Mouse (Mus musculus) heart, adult 18-20 months (tissue): ENCODE results near the gene Rpl13a. TPM values are rescaled to one million over a fixed set of nuclear protein-coding genes. Genes with fewer than 3 reads are reported as not detected.

Experiments
- DNase-seq, 2 experiments: peaks; one replicate each; pipeline ENCODE4 v3.0.0; 2021 to 2022; ENCODE audit warnings: mixed read lengths in 1 of 2
- microRNA-seq, 2 experiments: library from miRNA; unstranded; fragments of <30 nt; microRNA quantifications; one replicate each; pipeline ENCODE4 v1.2.0; 2022
- total RNA-seq, 2 experiments: library from RNA; stranded (reverse); gene quantifications; 2 replicates each; pipeline ENCODE4 v1.2.3; 2021

Gene Rpl13a
- total RNA-seq, 2 experiments from 2014 or later = 714 to 715 TPM

- DNase-seq = peak; percentile 34 to 51
Measured at GRCm38 (mm10) chr7:45091001-45091990, 37.3 kb downstream of the Rpl13a start.

GRCm38 (mm10) chr7:45090251-45090977, 38.1 kb downstream of the Rpl13a start:
- peak in 1 of 2 experiments; percentile 48 for DNase-seq

DNA sequence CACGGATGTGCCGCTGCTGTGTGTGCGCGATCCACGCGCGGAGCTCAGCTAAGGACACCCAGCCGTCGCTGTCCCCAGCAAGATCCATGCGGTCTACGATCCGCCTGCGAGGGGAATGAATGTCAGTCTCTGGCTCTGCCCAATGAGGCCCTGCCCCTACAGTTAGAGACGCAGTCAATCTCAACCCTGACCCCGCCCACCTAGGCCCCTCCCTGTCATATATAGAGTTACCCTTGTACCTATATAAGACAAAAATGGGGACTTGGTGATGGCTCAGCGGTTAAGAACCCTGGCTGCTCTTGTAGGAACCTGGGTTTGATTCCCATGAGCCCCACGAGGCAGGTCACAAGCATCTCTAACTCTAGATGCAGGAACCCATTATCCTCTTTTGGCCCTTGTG, 40.0 kb downstream of the Rpl13a start:
- no peak for DNase-seq

GRCm38 (mm10) chr7:45086084-45086483, 42.5 kb downstream of the Rpl13a start:
- no peak for DNase-seq

DNA sequence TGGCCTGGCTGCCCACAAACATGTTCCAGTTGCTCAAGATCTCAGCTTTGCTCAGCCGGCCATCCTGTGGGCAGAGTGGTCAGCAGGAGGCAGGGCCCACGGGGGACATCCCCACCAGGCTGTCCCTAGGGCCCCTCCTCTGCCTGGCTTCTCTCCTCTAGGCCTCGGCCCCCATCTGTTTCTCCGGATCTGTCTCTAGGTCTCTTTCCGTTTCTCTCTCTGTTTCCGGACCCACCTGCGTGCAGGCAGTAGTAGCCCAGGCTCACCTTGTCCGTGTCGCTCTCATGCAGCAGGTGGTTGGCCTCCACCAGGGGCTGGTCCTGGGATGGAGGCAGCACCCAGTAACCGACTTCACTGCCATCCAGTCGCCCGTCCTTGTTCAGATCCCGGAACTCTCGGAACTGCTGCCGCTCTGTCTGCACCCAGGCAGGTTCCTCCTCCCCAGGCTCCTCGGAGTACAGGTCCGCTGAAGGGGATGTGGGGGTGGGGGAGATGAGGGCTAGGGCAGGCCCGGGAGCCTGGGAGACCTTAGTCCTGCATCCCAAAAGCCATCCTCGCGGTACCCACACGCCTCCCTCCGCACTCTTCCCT, 45.2 kb downstream of the Rpl13a start:
- DNase-seq = no peak

DNA sequence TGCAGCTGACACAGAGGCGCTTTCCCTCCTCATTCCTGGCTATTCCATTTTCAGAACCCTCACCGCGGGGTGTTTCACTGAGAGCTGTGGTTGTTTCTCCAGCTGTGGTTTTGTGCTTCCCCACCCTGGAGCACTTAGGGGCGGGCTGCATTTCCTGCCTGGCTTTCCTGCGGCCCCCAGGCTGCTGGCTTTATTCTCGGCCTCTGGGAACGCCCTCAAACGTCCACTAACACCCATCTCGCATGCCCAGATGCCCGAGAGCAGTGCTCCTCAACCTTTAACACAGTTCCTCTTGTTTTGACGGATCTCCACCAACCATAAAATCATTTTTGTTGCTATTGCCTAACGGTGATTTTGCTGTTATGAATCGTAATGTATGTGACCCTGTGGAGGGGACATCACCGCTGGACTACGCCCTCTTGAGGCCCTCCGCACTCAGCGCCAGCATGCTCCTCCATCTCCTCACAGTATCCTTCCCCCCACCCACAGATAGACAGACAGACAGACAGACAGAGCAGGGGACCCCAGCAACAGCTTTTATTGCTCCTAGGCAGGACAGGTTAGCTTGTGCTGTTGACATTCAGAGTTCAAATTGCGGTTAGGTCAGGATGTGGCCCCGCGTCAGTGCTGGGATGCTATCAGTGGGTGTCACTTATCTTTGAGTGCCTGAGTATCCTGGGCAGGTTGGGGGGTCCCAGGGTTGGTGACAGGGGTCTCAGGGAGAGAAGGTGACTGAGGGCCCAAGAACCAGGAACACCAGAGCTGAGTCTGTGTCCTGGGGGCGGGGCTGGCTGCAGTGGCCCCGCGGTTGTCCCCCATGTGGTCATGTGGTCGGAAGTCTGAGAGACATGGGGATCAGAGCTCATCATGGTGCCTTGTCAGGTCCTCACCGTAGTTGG, 45.9 kb downstream of the Rpl13a start:
- DNase-seq = peak; percentile 70 to 89

- DNase-seq = peak in 1 of 2 experiments; percentile 41
Measured at GRCm38 (mm10) chr7:45081016-45081415, 47.5 kb downstream of the Rpl13a start.

GRCm38 (mm10) chr7:45079856-45080255, 48.7 kb downstream of the Rpl13a start:
- peak; percentile 90 to 99 for DNase-seq

- DNase-seq = peak; percentile 78 to 89
Measured at GRCm38 (mm10) chr7:45078513-45078912, 50.0 kb downstream of the Rpl13a start.

DNA sequence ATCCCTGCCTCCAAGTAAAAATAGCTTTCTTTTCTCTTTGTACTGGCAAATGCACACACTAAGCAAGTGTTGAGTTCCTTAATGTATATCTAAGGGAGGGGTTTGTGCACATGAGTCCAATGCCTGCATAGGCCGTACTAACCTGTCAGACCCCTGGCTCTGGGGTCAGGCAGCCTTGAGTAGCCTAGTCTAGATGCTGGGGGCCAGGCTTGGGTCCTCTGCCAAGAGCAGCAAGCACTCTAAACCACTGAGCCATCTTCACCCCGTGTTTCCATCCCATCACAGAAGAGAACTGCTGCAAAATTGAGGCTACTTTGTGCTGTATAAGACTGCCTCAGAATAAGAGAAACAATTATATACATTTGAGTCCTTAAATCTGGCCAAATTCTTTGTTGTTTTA, 50.7 kb downstream of the Rpl13a start:
- no peak for DNase-seq

DNA sequence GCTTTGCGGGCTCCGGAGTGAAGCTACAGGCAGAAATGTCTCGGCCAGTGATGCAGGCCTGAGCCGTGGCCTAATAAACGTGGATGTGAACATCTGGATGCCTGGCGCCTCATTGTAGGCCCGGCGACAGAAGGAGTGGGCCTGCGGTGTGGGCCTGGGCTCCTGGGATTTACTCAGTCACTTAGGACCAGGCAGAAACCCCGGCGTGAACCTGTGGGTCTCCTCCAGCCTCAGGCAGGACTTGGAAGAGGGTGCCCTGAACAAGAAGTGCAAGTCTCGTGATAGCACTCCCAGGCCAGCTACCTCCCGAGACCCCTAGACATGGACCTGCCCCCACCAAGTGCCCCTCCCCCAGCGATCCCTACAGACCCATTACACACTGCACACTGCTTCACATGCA, 51.2 kb downstream of the Rpl13a start:
- DNase-seq = no peak

DNA sequence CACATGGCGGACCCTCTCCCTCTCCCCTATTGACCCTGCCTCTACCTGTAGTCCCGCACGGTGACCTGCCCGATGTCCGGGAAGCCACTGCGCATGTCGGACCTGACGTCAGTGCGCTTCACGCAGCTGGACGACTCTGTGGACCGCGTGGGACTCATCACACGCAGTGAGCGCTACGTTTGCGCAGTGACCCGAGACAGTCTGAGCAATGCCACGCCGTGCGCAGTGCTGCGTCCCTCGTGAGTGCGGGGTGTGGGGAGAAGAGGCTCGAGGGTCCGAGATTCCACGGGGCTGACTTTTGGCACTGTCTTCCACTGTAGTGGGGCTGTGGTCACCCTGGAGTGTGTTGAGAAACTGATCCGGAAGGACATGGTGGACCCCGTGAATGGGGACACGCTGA, 52.1 kb downstream of the Rpl13a start:
- no peak for DNase-seq

Small RNA genes within 50 kb of the gene (microRNA-seq; reads per million reads assigned to microRNA genes)
- 4,445 to 10,790 reads per million in 2 experiments for gene Mir150
- 12.4 to 17.4 reads per million in 2 experiments for gene Mir5121
- gene Mir7055 = 0 reads per million in 2 experiments

Other genes starting within 250 kb of the Rpl13a start
- 10 to 100 TPM; 75.9 to 79.8 TPM for gene Med25, start 236.0 kb downstream of the Rpl13a start, total RNA-seq
- 10 to 100 TPM; 15.4 to 16.8 TPM for gene Fuz, start 232.7 kb downstream of the Rpl13a start, total RNA-seq
- gene Ap2a1, start 199.3 kb downstream of the Rpl13a start, total RNA-seq = 10 to 100 TPM; 59.2 to 67.9 TPM
- not detected for gene Tsks, start 185.6 kb downstream of the Rpl13a start, total RNA-seq
- 1 to 10 TPM; 1.8 to 2.0 TPM for gene Cpt1c, start 153.9 kb downstream of the Rpl13a start, total RNA-seq
- 100 to 1,000 TPM in 1 of 2 experiments, 10 to 100 TPM in 1; 90.3 to 110 TPM for gene Prmt1, start 142.2 kb downstream of the Rpl13a start, total RNA-seq
- gene Irf3, start 131.1 kb downstream of the Rpl13a start, total RNA-seq = 10 to 100 TPM; 21.3 to 29.5 TPM
- 1 to 10 TPM; 8.1 to 9.7 TPM for gene Bcl2l12, start 130.0 kb downstream of the Rpl13a start, total RNA-seq
- gene Scaf1, start 112.4 kb downstream of the Rpl13a start, total RNA-seq = 10 to 100 TPM; 45.1 to 46.0 TPM
- 10 to 100 TPM; 43.9 to 47.7 TPM for gene Rras, start 110.8 kb downstream of the Rpl13a start, total RNA-seq
- gene Prr12, start 75.9 kb downstream of the Rpl13a start, total RNA-seq = 10 to 100 TPM; 21.5 to 21.9 TPM
- gene Nosip, start 66.3 kb downstream of the Rpl13a start, total RNA-seq = 10 to 100 TPM; 29.6 to 35.2 TPM
- gene Prrg2, start 66.1 kb downstream of the Rpl13a start, total RNA-seq = 1 to 10 TPM; 7.8 TPM
- gene Rcn3, start 36.5 kb downstream of the Rpl13a start, total RNA-seq = 10 to 100 TPM; 20.0 to 20.7 TPM
- 10 to 100 TPM; 60.3 to 66.8 TPM for gene Fcgrt, start 24.9 kb downstream of the Rpl13a start, total RNA-seq
- gene Rps11, start 4.3 kb downstream of the Rpl13a start, total RNA-seq = 100 to 1,000 TPM; 512 to 646 TPM
- under 1 TPM; 0.26 to 0.47 TPM for gene Gm45713, start 7.5 kb upstream of the Rpl13a start, total RNA-seq
- 1 to 10 TPM; 2.7 to 5.3 TPM for gene Flt3l, start 7.7 kb upstream of the Rpl13a start, total RNA-seq
- gene Pih1d1, start 25.5 kb upstream of the Rpl13a start, total RNA-seq = 10 to 100 TPM; 35.5 to 42.7 TPM
- gene Aldh16a1, start 25.8 kb upstream of the Rpl13a start, total RNA-seq = 10 to 100 TPM; 21.5 to 26.8 TPM
- gene Slc17a7, start 35.2 kb upstream of the Rpl13a start, total RNA-seq = 10 to 100 TPM; 29.7 to 32.4 TPM
- not detected for gene Gfy, start 50.8 kb upstream of the Rpl13a start, total RNA-seq
- gene Pth2, start 52.2 kb upstream of the Rpl13a start, total RNA-seq = not detected
- gene Ccdc155, start 76.1 kb upstream of the Rpl13a start, total RNA-seq = under 1 TPM in 1 of 2 experiments, not detected in 1; 0.46 TPM
- not detected for gene Dkkl1, start 83.4 kb upstream of the Rpl13a start, total RNA-seq
- 1 to 10 TPM; 6.4 to 7.7 TPM for gene Tead2, start 87.0 kb upstream of the Rpl13a start, total RNA-seq
- gene Cd37, start 110.4 kb upstream of the Rpl13a start, total RNA-seq = 10 to 100 TPM in 1 of 2 experiments, 1 to 10 TPM in 1; 2.6 to 12.8 TPM
- gene Slc6a16, start 112.3 kb upstream of the Rpl13a start, total RNA-seq = not detected
- not detected for gene Slc6a21, start 148.8 kb upstream of the Rpl13a start, total RNA-seq
- gene Trpm4, start 205.0 kb upstream of the Rpl13a start, total RNA-seq = 10 to 100 TPM; 20.0 to 27.9 TPM
- 100 to 1,000 TPM; 954 to 975 TPM for gene Hrc, start 206.5 kb upstream of the Rpl13a start, total RNA-seq
- gene Ppfia3, start 238.3 kb upstream of the Rpl13a start, total RNA-seq = under 1 TPM in 1 of 2 experiments, not detected in 1; 0.33 TPM
- gene Lin7b, start 241.8 kb upstream of the Rpl13a start, total RNA-seq = 1 to 10 TPM; 1.7 to 2.3 TPM